Mouse (Mus musculus): ENCODE data around the gene Gm9268. TPM values are rescaled to one million over a fixed set of nuclear protein-coding genes. Genes with fewer than 3 reads are reported as not detected.
"Not testable (repeated sequence)": the region's sequence is repeated elsewhere in the genome, so short reads cannot be mapped to it uniquely, and the experiment has no call there.

The Gm9268 gene
- polyA plus RNA-seq (2021), result not detected

- ATAC-seq; CTCF ChIA-PET; DNase-seq (ENCODE audit: low read depth, low spot score); in situ Hi-C loops (cut with MboI; ENCODE audit: low pct_unique_long_range_greater_than_20kb); POLR2A ChIA-PET; H3K27me3 ChIP-seq: not testable (repeated sequence)
Observed at GRCm38 (mm10) chr7:43018465-43018864, at the start of gene Gm9268. TSS of gene Gm9268 (plus strand) at chr7:43018765.

GRCm38 (mm10) chr7:42980098-42980497, 38.5 kb upstream of the Gm9268 start:
- ChIA-PET CTCF (no interaction called here), POLR2A (no interaction called here)
- ATAC-seq (no peak), DNase-seq (ENCODE audit: low read depth, low spot score) (no peak)
- H3K27me3 ChIP-seq, result no peaks in the 10 kb centered on the region
- in situ Hi-C loops (cut with MboI; ENCODE audit: low pct_unique_long_range_greater_than_20kb), result no loop called here
- TF ChIP-seq CTCF (IDR thresholded peaks at IDR 0.05), result no peak

- H3K27me3 ChIP-seq, result no peaks in the 10 kb centered on the region
- TF ChIP-seq CTCF (IDR thresholded peaks at IDR 0.05), result no peak
- no peak for DNase-seq (ENCODE audit: low read depth, low spot score)
- ATAC-seq, result no peak
- POLR2A ChIA-PET, result no interaction called here
- in situ Hi-C loops (cut with MboI; ENCODE audit: low pct_unique_long_range_greater_than_20kb), result no loop called here
- CTCF ChIA-PET, result no interaction called here
Observed at GRCm38 (mm10) chr7:42980739-42981138, 37.8 kb upstream of the Gm9268 start.

GRCm38 (mm10) chr7:43077831-43078230, 59.3 kb downstream of the Gm9268 start:
- CTCF ChIA-PET, result no interaction called here
- DNase-seq (ENCODE audit: low read depth, low spot score) (no peak), ATAC-seq (no peak)
- POLR2A ChIA-PET, result no interaction called here
- in situ Hi-C loops (cut with MboI; ENCODE audit: low pct_unique_long_range_greater_than_20kb), result no loop called here
- no peaks in the 10 kb centered on the region for H3K27me3 ChIP-seq
- TF ChIP-seq CTCF (IDR thresholded peaks at IDR 0.05), result no peak

Other genes starting within 250 kb of the Gm9268 start
- 0.05 TPM for gene Vmn2r62, start 225.2 kb upstream of the Gm9268 start, polyA plus RNA-seq (2021)
- 0.08 TPM for gene Gm2381, start 151.5 kb upstream of the Gm9268 start, polyA plus RNA-seq (2021)
- 0.01 TPM for gene Vmn2r63, start 84.9 kb upstream of the Gm9268 start, polyA plus RNA-seq (2021)
- not detected for gene Zfp936, start 95.5 kb downstream of the Gm9268 start, polyA plus RNA-seq (2021)